Mouse (Mus musculus) liver, postnatal 0 days (tissue): Measurements from ENCODE around the gene Plcl2. TPM values are rescaled to one million over a fixed set of nuclear protein-coding genes. Genes with fewer than 3 reads are reported as not detected.

Experiments
- ATAC-seq: fragments of 200-750 bp; cut with Nextera tagmentation; 2 replicates; pipeline ENCODE4 v1.8.0; 2017; ENCODE audit warnings: mild to moderate bottlenecking, moderate library complexity
- DNase-seq: peaks from one replicate; pipeline ENCODE4 v3.0.0-alpha.2; 2016
- H3K27ac ChIP-seq: fragments of 300-500 bp; sonication (generic); 2 replicates; pipeline ENCODE4 v1.5.1; 2014; ENCODE audit warnings: antibody characterized with exemption, moderate library complexity, mild to moderate bottlenecking, low read depth
- H3K27me3 ChIP-seq: fragments of 300-500 bp; sonication (generic); 2 replicates; pipeline ENCODE4 v1.6.1; 2014; ENCODE audit warnings: low read length, control low read depth, mixed read lengths; ENCODE audit not compliant: insufficient read depth
- H3K36me3 ChIP-seq: fragments of 300-500 bp; sonication (generic); replicated peaks from 2 replicates; pipeline ENCODE4 v1.6.1; 2014; ENCODE audit warnings: mild to moderate bottlenecking, control low read depth, low read length, moderate library complexity, mixed read lengths; ENCODE audit not compliant: insufficient read depth
- H3K4me1 ChIP-seq: fragments of 300-500 bp; sonication (generic); 2 replicates; pipeline ENCODE4 v1.6.1; 2014; ENCODE audit warnings: antibody characterized with exemption, mild to moderate bottlenecking, control low read depth; ENCODE audit not compliant: insufficient read depth
- H3K4me2 ChIP-seq: fragments of 300-500 bp; sonication (generic); 2 replicates; pipeline ENCODE4 v1.6.1; 2014; ENCODE audit warnings: low read depth, mild to moderate bottlenecking, low read length, moderate library complexity, mixed read lengths
- H3K4me3 ChIP-seq: fragments of 300-500 bp; sonication (generic); 2 replicates; pipeline ENCODE4 v1.5.1; 2014; ENCODE audit warnings: low read depth, low read length
- H3K9ac ChIP-seq: fragments of 300-500 bp; sonication (generic); replicated peaks from 2 replicates; pipeline ENCODE4 v1.6.1; 2014; ENCODE audit warnings: mild to moderate bottlenecking, moderate library complexity
- H3K9me3 ChIP-seq: fragments of 300-500 bp; sonication (generic); 2 replicates; pipeline ENCODE4 v1.6.1; 2016; ENCODE audit warnings: mild to moderate bottlenecking, control low read depth, low read length, mixed read lengths
- CTCF ChIP-seq: sonication (generic); IDR thresholded peaks from 2 replicates; pipeline ENCODE4 v1.5.1; 2016; ENCODE audit warnings: antibody characterized with exemption, low read depth
- EP300 ChIP-seq: IDR thresholded peaks from 2 replicates; pipeline ENCODE4 v1.6.1; 2016; ENCODE audit warnings: antibody characterized with exemption, low read depth, mild to moderate bottlenecking
- WGBS: fragments of 180-500 bp; shearing (Covaris S2); extraction: QIAGEN DNeasy Blood & Tissue Kit; methylation state at CpG from one replicate; pipeline ENCODE4 v1.1.7; 2014; ENCODE audit not compliant: insufficient replicate concordance; 5-methylcytosine and 5-hydroxymethylcytosine counted together
- polyA plus RNA-seq: library from polyadenylated mRNA; unstranded; fragments of >200 nt; fragmentation: Nextera tagmentation; extraction: Ambion mirVana; gene quantifications from 2 replicates; pipeline ENCODE4 v1.2.1, GENCODE M21; 2015

Plcl2 gene
- polyA plus RNA-seq, 1 experiment from 2014 or later: 1.9 TPM

GRCm38 (mm10) chr17:50504070-50504846 lies 4.9 kb upstream of the Plcl2 start:
- H3K4me1 ChIP-seq: peaks cover 4% of the 10 kb centered on the region; the same call in 1 of the 2 replicates
- DNase-seq (no peak), ATAC-seq (no peak)
- H3K27me3 ChIP-seq: no peaks in the 10 kb centered on the region
- 38% methylated on average over 6 of the region's 6 CpGs for WGBS
- no peak overlapping the region for H3K27ac ChIP-seq
- H3K9ac ChIP-seq: no peak overlapping the region
- H3K36me3 ChIP-seq: no peaks in the 10 kb centered on the region
- no peak overlapping the region for H3K4me2 ChIP-seq
- H3K4me3 ChIP-seq: no peak overlapping the region
- no peaks in the 10 kb centered on the region for H3K9me3 ChIP-seq
- TF ChIP-seq CTCF: no peak
- no peak for TF ChIP-seq EP300

DNA sequence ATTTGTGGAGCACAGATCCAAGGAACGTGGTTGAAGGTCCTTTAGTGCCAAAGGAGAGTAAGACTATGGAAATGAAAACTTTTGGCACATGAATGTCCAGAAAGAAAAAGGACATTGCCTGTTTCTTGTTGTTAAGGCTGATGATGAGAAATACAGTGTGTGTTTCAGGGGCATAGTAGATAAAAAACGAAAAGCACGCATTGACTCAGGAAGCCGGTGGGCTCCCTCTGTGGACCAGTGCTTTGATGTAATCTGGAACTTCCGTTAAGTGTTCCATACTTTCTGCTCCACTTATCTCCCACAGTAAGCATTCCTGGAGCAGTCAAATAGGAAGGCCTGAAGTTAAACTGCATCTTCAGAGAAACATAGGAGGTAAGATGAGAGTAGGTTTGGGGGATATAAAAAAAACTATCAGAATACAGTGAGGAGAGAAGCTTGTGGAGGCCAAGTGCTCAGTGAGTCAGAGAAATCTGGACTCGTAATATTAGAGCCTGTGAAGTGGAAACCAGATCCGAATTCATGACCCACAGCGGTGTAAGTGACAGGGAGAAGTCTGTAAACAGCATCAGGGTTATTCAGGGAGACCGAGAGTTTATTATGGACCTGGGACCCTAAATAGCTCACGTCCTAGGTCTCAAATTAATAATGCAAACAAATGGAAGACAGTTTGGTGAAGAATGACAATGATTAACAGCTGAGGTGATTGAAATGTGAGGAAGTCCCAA lies 3.1 kb upstream of the Plcl2 start:
- Histone ChIP-seq H3K27me3 (no peaks in the 10 kb centered on the region), H3K9me3 (no peaks in the 10 kb centered on the region), H3K4me1 (peaks cover 9% of the 10 kb centered on the region; the same call in 1 of the 2 replicates), H3K27ac (no peak overlapping the region), H3K36me3 (no peaks in the 10 kb centered on the region), H3K4me3 (no peak overlapping the region), H3K9ac (no peak overlapping the region), H3K4me2 (no peak overlapping the region)
- TF ChIP-seq EP300 (no peak), CTCF (no peak)
- DNase-seq: no peak
- no peak for ATAC-seq
- 68% methylated on average over 10 of the region's 10 CpGs for whole genome bisulfite sequencing

DNA sequence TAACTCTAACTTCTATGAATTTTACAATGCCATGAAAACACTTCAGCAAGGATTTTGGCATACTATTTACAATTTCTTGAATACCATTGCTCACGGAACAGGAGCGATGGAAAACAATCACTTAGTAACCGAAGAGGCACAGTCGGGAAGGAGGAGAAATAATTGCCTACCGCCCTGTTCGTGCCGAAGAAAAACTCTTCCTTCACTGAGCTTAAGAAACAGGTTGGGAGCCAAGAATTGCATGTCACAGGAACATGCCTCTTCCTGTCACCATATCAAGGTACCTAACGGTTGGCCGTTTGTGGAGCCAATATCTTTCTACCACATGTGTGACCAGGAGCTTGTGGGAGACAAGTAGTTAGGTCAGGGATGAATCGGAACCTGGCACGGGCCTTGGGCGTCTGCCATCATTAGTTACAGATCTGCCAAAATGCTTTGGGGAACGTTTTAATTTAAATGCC lies 2.3 kb upstream of the Plcl2 start:
- ATAC-seq: no peak
- H3K36me3 ChIP-seq: no peaks in the 10 kb centered on the region
- H3K4me3 ChIP-seq: no peak overlapping the region
- no peak for TF ChIP-seq CTCF
- TF ChIP-seq EP300: peak; percentile 51
- no peak overlapping the region for H3K9ac ChIP-seq
- 67% methylated on average over 13 of the region's 13 CpGs for WGBS
- H3K4me2 ChIP-seq: no peak overlapping the region
- no peaks in the 10 kb centered on the region for H3K9me3 ChIP-seq
- H3K27me3 ChIP-seq: no peaks in the 10 kb centered on the region
- peaks cover 9% of the 10 kb centered on the region; the same call in 1 of the 2 replicates for H3K4me1 ChIP-seq
- no peak for DNase-seq
- H3K27ac ChIP-seq: no peak overlapping the region

DNA sequence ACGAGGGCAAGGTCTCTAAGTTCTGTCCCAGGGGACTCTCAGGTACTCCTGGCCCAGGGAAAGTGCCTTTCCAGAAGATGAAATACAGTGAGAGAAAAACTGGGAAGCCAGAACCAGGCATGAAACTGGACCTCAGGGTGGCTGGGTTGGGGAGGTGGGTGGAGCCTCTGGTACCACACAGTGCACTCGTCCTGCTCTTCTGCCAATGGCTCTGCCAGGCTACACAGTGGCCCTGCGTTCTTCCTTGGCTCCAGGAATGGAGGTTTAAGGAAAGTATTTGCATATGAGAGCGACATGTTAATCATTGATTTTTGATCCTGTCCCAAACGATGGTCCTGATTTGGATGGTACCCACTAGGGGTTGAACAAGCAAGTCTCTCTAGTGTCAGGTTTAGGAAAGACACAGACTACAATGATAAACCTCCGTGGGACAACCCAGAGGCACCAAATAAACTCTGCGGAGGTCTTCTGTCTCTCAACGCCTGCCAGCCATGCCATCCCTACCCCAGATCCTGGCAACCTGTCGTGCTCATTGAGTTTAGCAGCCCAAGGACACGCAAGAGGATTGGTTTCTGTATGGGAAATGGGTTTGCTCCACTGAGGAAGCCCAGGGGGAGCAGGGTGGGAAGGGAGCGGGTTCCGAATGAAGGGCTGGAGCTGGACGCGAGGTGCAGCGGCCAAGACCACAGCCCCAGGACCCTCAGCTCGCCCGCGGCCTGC lies 988 bp upstream of the Plcl2 start:
- Histone ChIP-seq H3K4me2 (peak overlapping the region; percentile 90), H3K27ac (no peak overlapping the region), H3K36me3 (no peaks in the 10 kb centered on the region), H3K4me3 (peak overlapping the region; percentile 69), H3K9ac (peak overlapping the region; percentile 82), H3K27me3 (no peaks in the 10 kb centered on the region), H3K4me1 (peaks cover 16% of the 10 kb centered on the region; the same call in 1 of the 2 replicates), H3K9me3 (no peaks in the 10 kb centered on the region)
- TF ChIP-seq CTCF: no peak
- TF ChIP-seq EP300: no peak
- 0 out of 2 replicates have a peak, but pooled peaks have one; percentile 4 for ATAC-seq
- DNase-seq: no peak
- 30% methylated on average over 14 of the region's 18 CpGs for WGBS

DNA sequence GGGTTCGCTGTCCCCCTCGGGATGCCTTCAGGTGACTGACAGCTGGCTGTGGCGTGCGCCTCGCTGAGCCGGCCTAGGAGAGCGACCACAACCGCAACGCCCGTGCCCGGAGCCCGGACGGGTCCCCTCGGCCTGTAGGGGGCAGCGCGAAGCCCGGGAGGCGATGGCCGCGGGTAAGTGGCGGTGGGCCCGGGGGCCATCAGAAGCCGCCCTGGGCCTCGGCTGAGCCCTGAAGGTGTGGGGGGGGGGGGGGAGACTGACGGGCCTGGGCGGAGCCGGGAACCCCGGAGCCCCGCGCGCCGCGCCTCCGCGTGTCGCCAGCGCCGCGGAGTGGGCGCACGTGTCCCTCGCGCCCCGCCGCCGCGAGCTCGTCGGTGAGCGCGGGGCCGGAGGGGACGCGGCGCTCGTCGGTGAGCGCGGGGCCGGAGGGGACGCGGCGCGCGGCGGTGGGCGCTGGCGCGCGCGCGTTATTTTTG lies 390 bp upstream of the Plcl2 start:
- WGBS: under 1% methylated on average over 34 of the region's 72 CpGs
- no peak for TF ChIP-seq EP300
- peak; percentile 77 for TF ChIP-seq CTCF
- Histone ChIP-seq H3K4me1 (peaks cover 16% of the 10 kb centered on the region; the same call in 1 of the 2 replicates), H3K36me3 (no peaks in the 10 kb centered on the region), H3K27me3 (no peaks in the 10 kb centered on the region), H3K9ac (peak overlapping the region; percentile 82), H3K4me3 (peak overlapping the region; percentile 69), H3K27ac (peak overlapping the region; percentile 69), H3K4me2 (peak overlapping the region; percentile 90), H3K9me3 (no peaks in the 10 kb centered on the region)
- DNase-seq: peak; percentile 85
- ATAC-seq: peak; percentile 79

GRCm38 (mm10) chr17:50510279-50510678 lies 1.1 kb downstream of the Plcl2 start:
- Histone ChIP-seq H3K9me3 (no peaks in the 10 kb centered on the region), H3K4me2 (peak overlapping the region; percentile 90), H3K27ac (peak overlapping the region; percentile 69), H3K4me1 (peaks cover 16% of the 10 kb centered on the region; the same call in 1 of the 2 replicates), H3K36me3 (no peaks in the 10 kb centered on the region), H3K4me3 (peak overlapping the region; percentile 69), H3K9ac (peak overlapping the region; percentile 82; the same call in 1 of the 2 replicates), H3K27me3 (no peaks in the 10 kb centered on the region)
- WGBS: 28% methylated on average over 2 of the region's 2 CpGs
- ATAC-seq: no peak
- no peak for DNase-seq
- TF ChIP-seq EP300: no peak
- TF ChIP-seq CTCF: no peak
